Mouse (Mus musculus) CH12.LX (cell line): ENCODE results near the gene Atg4d.

Source experiments
- CHD2 ChIP-seq: IDR thresholded peaks from 2 replicates; pipeline ENCODE4 v1.6.1; 2011; ENCODE audit warnings: low read length, improper control_type of control experiment
- CTCF ChIP-seq, 2 experiments: IDR thresholded peaks in 1 of 2; conservative IDR thresholded peaks in 1 of 2; 2 replicates each; pipeline ENCODE4 v1.5.1; 2011 to 2012; ENCODE audit warnings: low read depth in 2 of 2, low read length in 2 of 2, improper control_type of control experiment in 1 of 2, inconsistent platforms in 1 of 2, mild to moderate bottlenecking in 1 of 2, moderate library complexity in 1 of 2
- E2F4 ChIP-seq: IDR thresholded peaks from 2 replicates; pipeline ENCODE4 v1.6.1; 2011; ENCODE audit warnings: low read depth, low read length, improper control_type of control experiment; ENCODE audit not compliant: insufficient replicate concordance
- GABPA ChIP-seq: IDR thresholded peaks from 2 replicates; pipeline ENCODE4 v1.6.1; 2012; ENCODE audit warnings: low read depth, low read length, improper control_type of control experiment, inconsistent platforms; ENCODE audit not compliant: insufficient replicate concordance
- MEF2A ChIP-seq: IDR thresholded peaks from 2 replicates; pipeline ENCODE4 v1.6.1; 2014; ENCODE audit warnings: low read depth, mild to moderate bottlenecking, inconsistent platforms, low read length, improper control_type of control experiment, borderline replicate concordance
- MYC ChIP-seq: IDR thresholded peaks from 2 replicates; pipeline ENCODE4 v1.6.1; 2011; ENCODE audit warnings: low read depth, mild to moderate bottlenecking, improper control_type of control experiment, low read length
- POLR2A ChIP-seq: IDR thresholded peaks from 2 replicates; pipeline ENCODE4 v1.6.1; 2011; ENCODE audit warnings: low read depth, mild to moderate bottlenecking, improper control_type of control experiment, low read length
- ZMIZ1 ChIP-seq: IDR thresholded peaks from 2 replicates; pipeline ENCODE4 v1.6.1; 2012; ENCODE audit warnings: low read depth, mild to moderate bottlenecking, inconsistent platforms, low read length, improper control_type of control experiment
- ZNF384 ChIP-seq: IDR thresholded peaks from 2 replicates; pipeline ENCODE4 v1.6.1; 2012; ENCODE audit warnings: low read depth, low read length, improper control_type of control experiment, inconsistent platforms

DNA sequence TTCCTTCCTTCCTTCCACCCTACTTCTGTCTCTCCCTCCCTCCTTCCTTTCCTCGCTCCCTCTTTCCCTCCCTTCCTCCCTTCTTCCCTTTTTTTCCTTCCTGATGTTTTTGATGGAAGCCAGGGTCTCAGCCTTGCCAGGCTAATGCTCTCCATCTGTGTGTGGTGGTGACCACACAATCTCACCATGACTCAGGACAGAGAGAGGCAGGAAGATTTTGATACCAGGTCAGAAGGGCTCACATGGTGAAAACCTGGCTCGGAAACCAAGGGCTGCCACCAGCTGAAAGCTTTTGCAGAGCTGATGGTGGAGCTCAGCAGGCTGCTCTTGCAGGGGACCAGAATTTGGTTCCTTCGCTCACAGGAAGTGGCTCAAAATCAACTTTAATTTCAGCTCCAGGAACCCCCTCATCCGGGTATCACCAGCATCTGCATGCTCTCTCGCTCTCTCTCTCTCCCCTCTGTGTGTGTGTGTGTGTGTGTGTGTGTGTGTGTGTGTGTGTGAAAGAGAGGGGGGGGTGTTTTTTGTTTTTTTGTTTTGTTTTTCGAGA, 4.5 kb upstream of the Atg4d start:
- TF ChIP-seq CTCF (conservative IDR thresholded peaks at IDR 0.05 in 1 of 2, IDR thresholded peaks at IDR 0.05 in 1 of 2; ENCODE audit: low read depth in 2 of 2, low read length in 2 of 2), result no peak
- no peak for TF ChIP-seq ZNF384
- no peak for TF ChIP-seq POLR2A
- TF ChIP-seq CHD2, result no peak
- TF ChIP-seq MYC, result no peak
- TF ChIP-seq MEF2A, result no peak
- TF ChIP-seq E2F4, result no peak
- TF ChIP-seq GABPA, result no peak
- no peak for TF ChIP-seq ZMIZ1
